In the genomic region with DNA sequence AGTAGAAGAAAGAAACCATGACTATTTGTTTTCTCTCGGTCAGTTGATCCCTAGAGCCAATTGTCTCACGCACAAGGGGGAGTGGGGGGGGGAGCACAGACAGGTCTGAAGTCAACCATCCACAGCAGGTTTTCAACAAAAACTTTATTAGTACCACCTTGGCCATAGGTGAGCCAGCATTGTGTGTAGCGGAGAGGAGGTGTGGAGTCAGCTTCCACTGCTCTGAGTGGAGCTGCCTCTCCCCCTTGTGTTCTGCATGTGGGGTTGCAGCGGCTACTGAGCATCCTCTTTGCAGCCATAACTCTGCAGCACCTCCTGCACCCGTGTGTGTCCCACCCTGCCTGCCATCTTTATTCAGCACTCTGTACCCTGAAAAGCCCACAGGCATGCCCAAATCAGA, we compare ENCODE assay signal across 9 mouse cellular contexts. TPM values are rescaled to one million over a fixed set of nuclear protein-coding genes. Genes with fewer than 3 reads are reported as not detected.
DNase-seq lines count a peak whose midpoint lies in the region; ATAC-seq and TF ChIP-seq lines count a peak whose summit lies in the region.
"Had no signal": no experiment of that assay in that cellular context is flagged by ENCODE, and none has a peak within 500 bp of the region (broad histone marks: within the 10 kb centered on the region; RNA-seq: fewer than 3 reads in every experiment).

No protein-coding gene starts in this region.

- H3K27me3 ChIP-seq in lung, postnatal 0 days (replicated peaks; ENCODE audit: insufficient read depth, low read length) = no peaks in the 10 kb centered on the region
- H3K27me3 ChIP-seq in hindbrain, embryonic 11.5 days (ENCODE audit: control insufficient read depth, insufficient read depth, low read length) = peaks cover under 1% of the 10 kb centered on the region

- WGBS in lung, postnatal 0 days = 25% methylated on average over 5 of the region's 5 CpGs
- 28% methylated on average over 5 of the region's 5 CpGs for whole genome bisulfite sequencing in hindbrain, embryonic 11.5 days

- TF ChIP-seq EP300 in lung, postnatal 0 days (IDR thresholded peaks at IDR 0.05) = no peak

- peak; percentile 35; the same call in 1 of the 2 replicates for TF ChIP-seq CTCF in lung, postnatal 0 days (IDR thresholded peaks at IDR 0.05)

- no peak overlapping the region for H3K9ac ChIP-seq in lung, postnatal 0 days (replicated peaks; ENCODE audit: low read depth)
- no peak overlapping the region for H3K9ac ChIP-seq in hindbrain, embryonic 11.5 days (ENCODE audit: low read depth, low read length)

- ATAC-seq in cerebellum, adult (ENCODE audit: insufficient number of reproducible peaks, low FRiP score, low TSS enrichment) = no peak; the same call in 1 of the 2 replicates
- no peak for ATAC-seq in lung, postnatal 0 days
- no peak for ATAC-seq in hindbrain, embryonic 11.5 days (ENCODE audit: low FRiP score)

- DNase-seq in cerebellum, adult 11-12 months = peak; percentile 8
- no peak for DNase-seq in lung, postnatal 0 days (ENCODE audit: low spot score)
- DNase-seq in lung, postnatal 36 days = no peak
- peak; percentile 30 for DNase-seq in hindbrain, embryonic 11.5 days (ENCODE audit: low spot score)
- DNase-seq in right cerebral cortex, postnatal 25 days = peak; percentile 31
- no peak for DNase-seq in kidney, adult 9 months
- DNase-seq in kidney, adult 8-10 months = no peak

- H3K4me2 ChIP-seq in lung, postnatal 0 days (replicated peaks; ENCODE audit: low read depth, low read length) = no peak overlapping the region
- H3K4me2 ChIP-seq in hindbrain, embryonic 11.5 days (replicated peaks; ENCODE audit: low read depth, low read length) = no peak overlapping the region

- H3K4me1 ChIP-seq in lung, postnatal 0 days (ENCODE audit: insufficient read depth, low read depth, low read length) = no peaks in the 10 kb centered on the region
- no peaks in the 10 kb centered on the region for H3K4me1 ChIP-seq in hindbrain, embryonic 11.5 days (replicated peaks; ENCODE audit: control insufficient read depth, insufficient read depth, low read length)

- no peaks in the 10 kb centered on the region for H3K36me3 ChIP-seq in lung, postnatal 0 days (ENCODE audit: insufficient read depth, low read length)
- no peaks in the 10 kb centered on the region for H3K36me3 ChIP-seq in hindbrain, embryonic 11.5 days (ENCODE audit: control insufficient read depth, insufficient read depth, low read length)

- H3K4me3 ChIP-seq in lung, postnatal 0 days (ENCODE audit: low read depth, low read length) = no peak overlapping the region
- no peak overlapping the region for H3K4me3 ChIP-seq in hindbrain, embryonic 11.5 days (ENCODE audit: low read depth, low read length)

- H3K9me3 ChIP-seq in lung, postnatal 0 days (ENCODE audit: low read length) = no peaks in the 10 kb centered on the region
- no peaks in the 10 kb centered on the region for H3K9me3 ChIP-seq in hindbrain, embryonic 11.5 days (ENCODE audit: control insufficient read depth, low read length)

- no peak overlapping the region for H3K27ac ChIP-seq in lung, postnatal 0 days (ENCODE audit: low read length)
- no peak overlapping the region for H3K27ac ChIP-seq in hindbrain, embryonic 11.5 days (ENCODE audit: low read depth, low read length)

RNA-seq across cellular contexts. Expression of a gene that starts 6.3 kb away (rescaled TPM):
- polyA plus RNA-seq in lung, postnatal 0 days (2015; fragmentation: Nextera tagmentation; extraction: Ambion mirVana) = 0.05 and 0.06 TPM in 2 replicates
- polyA plus RNA-seq in hindbrain, embryonic 11.5 days (2014; fragmentation: Nextera tagmentation; extraction: Ambion mirVana) = 1.3 and 1.7 TPM in 2 replicates
- polyA plus RNA-seq: macrophage had no signal

Comparison
In these comparisons a context has a peak if more than half of its experiments do, and no peak if none do; other contexts are left out.
1. DNase-seq: peak in cerebellum, adult 11-12 months (single experiment), hindbrain, embryonic 11.5 days (single experiment) and right cerebral cortex, postnatal 25 days (single experiment); none in lung, postnatal 0 days (single experiment), lung, postnatal 36 days (single experiment), kidney, adult 9 months (single experiment) and kidney, adult 8-10 months (0 of 2).